Mouse (Mus musculus) cortical plate, adult 2 months (tissue): Measurements from ENCODE around the gene March10. TPM values are rescaled to one million over a fixed set of nuclear protein-coding genes. Genes with fewer than 3 reads are reported as not detected.

Experiments
- H3K27ac ChIP-seq: fragments of 200-500 bp; 2 replicates; pipeline ENCODE4 v1.5.1; 2012; ENCODE audit warnings: low read length, control low read depth, inconsistent platforms; ENCODE audit not compliant: insufficient read depth
- H3K4me1 ChIP-seq: fragments of 200-500 bp; 2 replicates; pipeline ENCODE4 v1.6.1; 2011; ENCODE audit warnings: low read length; ENCODE audit not compliant: control insufficient read depth, insufficient read depth
- H3K4me3 ChIP-seq: fragments of 200-500 bp; 2 replicates; pipeline ENCODE4 v1.5.1; 2011; ENCODE audit warnings: mild to moderate bottlenecking, low read length, control low read depth; ENCODE audit not compliant: insufficient read depth
- CTCF ChIP-seq: fragments of 200-500 bp; IDR thresholded peaks from 2 replicates; pipeline ENCODE4 v1.5.1; 2011; ENCODE audit warnings: mild to moderate bottlenecking, control low read depth, low read length; ENCODE audit not compliant: insufficient read depth; ENCODE audit errors: extremely low read depth
- POLR2A ChIP-seq: fragments of 200-500 bp; IDR thresholded peaks from 2 replicates; pipeline ENCODE4 v1.6.1; 2011; ENCODE audit warnings: mild to moderate bottlenecking, low read length, control low read depth; ENCODE audit not compliant: insufficient read depth; ENCODE audit errors: extremely low read depth
- polyA plus RNA-seq: library from polyadenylated mRNA; depleted of rRNA; stranded (reverse); fragments of >200 nt; gene quantifications from 2 replicates; pipeline ENCODE4 v1.2.3, GENCODE M21; 2012

The March10 gene
- polyA plus RNA-seq, 1 experiment: 2.2 TPM

- no peak for TF ChIP-seq POLR2A
- no peaks in the 10 kb centered on the region for H3K4me1 ChIP-seq
These were observed 80.7 kb downstream of the March10 start for GRCm38 (mm10) chr11:105375821-105376235.

GRCm38 (mm10) chr11:105374526-105375175, 81.9 kb downstream of the March10 start:
- Histone ChIP-seq H3K4me3 (no peak overlapping the region), H3K4me1 (no peaks in the 10 kb centered on the region), H3K27ac (no peak overlapping the region)
- TF ChIP-seq CTCF (no peak), POLR2A (no peak)

More at GRCm38 (mm10) chr11:105375821-105376235, 80.7 kb downstream of the March10 start:
- Histone ChIP-seq H3K27ac (no peak overlapping the region), H3K4me3 (no peak overlapping the region)

- Histone ChIP-seq H3K27ac (no peak overlapping the region), H3K4me1 (no peaks in the 10 kb centered on the region)
- TF ChIP-seq POLR2A (no peak), CTCF (no peak)
These were observed 82.7 kb downstream of the March10 start for GRCm38 (mm10) chr11:105373881-105374280.

GRCm38 (mm10) chr11:105371818-105372217, 84.7 kb downstream of the March10 start:
- TF ChIP-seq CTCF (no peak), POLR2A (no peak)
- Histone ChIP-seq H3K4me1 (no peaks in the 10 kb centered on the region), H3K27ac (no peak overlapping the region), H3K4me3 (no peak overlapping the region)

More at GRCm38 (mm10) chr11:105373881-105374280, 82.7 kb downstream of the March10 start:
- H3K4me3 ChIP-seq: no peak overlapping the region

GRCm38 (mm10) chr11:105369526-105370386, 86.8 kb downstream of the March10 start:
- H3K4me1 ChIP-seq: peaks cover 1% of the 10 kb centered on the region; the same call in 1 of the 2 replicates
- TF ChIP-seq CTCF (no peak), POLR2A (no peak)
- no peak overlapping the region for H3K4me3 ChIP-seq
- H3K27ac ChIP-seq: no peak overlapping the region

GRCm38 (mm10) chr11:105368833-105369232, 87.7 kb downstream of the March10 start:
- Histone ChIP-seq H3K27ac (no peak overlapping the region), H3K4me1 (peaks cover 4% of the 10 kb centered on the region), H3K4me3 (no peak overlapping the region)
- TF ChIP-seq POLR2A (no peak), CTCF (no peak)

GRCm38 (mm10) chr11:105367163-105367562, 89.4 kb downstream of the March10 start:
- TF ChIP-seq POLR2A (no peak), CTCF (no peak)
- no peak overlapping the region for H3K4me3 ChIP-seq
- no peak overlapping the region for H3K27ac ChIP-seq

GRCm38 (mm10) chr11:105366051-105366450, 90.5 kb downstream of the March10 start:
- no peak for TF ChIP-seq CTCF
- TF ChIP-seq POLR2A: no peak
- Histone ChIP-seq H3K27ac (no peak overlapping the region), H3K4me1 (peaks cover 4% of the 10 kb centered on the region), H3K4me3 (no peak overlapping the region)

More at GRCm38 (mm10) chr11:105367163-105367562, 89.4 kb downstream of the March10 start:
- peaks cover 4% of the 10 kb centered on the region for H3K4me1 ChIP-seq

GRCm38 (mm10) chr11:105365611-105366010, 90.9 kb downstream of the March10 start:
- H3K4me1 ChIP-seq: peaks cover 4% of the 10 kb centered on the region
- TF ChIP-seq CTCF: no peak
- no peak for TF ChIP-seq POLR2A
- H3K4me3 ChIP-seq: no peak overlapping the region
- no peak overlapping the region for H3K27ac ChIP-seq

- H3K4me1 ChIP-seq: peaks cover 4% of the 10 kb centered on the region
- TF ChIP-seq CTCF (no peak), POLR2A (no peak)
- H3K4me3 ChIP-seq: peak overlapping the region; percentile 67
- H3K27ac ChIP-seq: peak overlapping the region; percentile 1
These were observed 92.0 kb downstream of the March10 start for GRCm38 (mm10) chr11:105364386-105365065.
